Mouse (Mus musculus) forebrain, embryonic 16.5 days (tissue): Measurements from ENCODE around the gene Cfap99. TPM values are rescaled to one million over a fixed set of nuclear protein-coding genes. Genes with fewer than 3 reads are reported as not detected.

Source experiments
- ATAC-seq: fragments of 200-750 bp; cut with Nextera tagmentation; 2 replicates; pipeline ENCODE4 v1.8.0; 2017; ENCODE audit warnings: mild to moderate bottlenecking, moderate library complexity
- H3K27ac ChIP-seq: fragments of 300-500 bp; sonication (generic); 2 replicates; pipeline ENCODE4 v1.5.1; 2014; ENCODE audit warnings: low read length, control low read depth
- H3K27me3 ChIP-seq: fragments of 300-500 bp; sonication (generic); replicated peaks from 2 replicates; pipeline ENCODE4 v1.6.1; 2014; ENCODE audit warnings: low read length; ENCODE audit not compliant: control insufficient read depth, insufficient read depth
- H3K36me3 ChIP-seq: fragments of 300-500 bp; sonication (generic); 2 replicates; pipeline ENCODE4 v1.6.1; 2014; ENCODE audit not compliant: control insufficient read depth, insufficient read depth
- H3K4me1 ChIP-seq: fragments of 300-500 bp; sonication (generic); replicated peaks from 2 replicates; pipeline ENCODE4 v1.6.1; 2014; ENCODE audit warnings: low read length; ENCODE audit not compliant: control insufficient read depth, insufficient read depth
- H3K4me2 ChIP-seq: fragments of 300-500 bp; sonication (generic); 2 replicates; pipeline ENCODE4 v1.6.1; 2014; ENCODE audit warnings: mild to moderate bottlenecking, low read length, control low read depth
- H3K4me3 ChIP-seq: fragments of 300-500 bp; sonication (generic); replicated peaks from 2 replicates; pipeline ENCODE4 v1.5.1; 2014; ENCODE audit warnings: mild to moderate bottlenecking, low read length, control low read depth
- H3K9ac ChIP-seq: fragments of 300-500 bp; sonication (generic); replicated peaks from 2 replicates; pipeline ENCODE4 v1.6.1; 2014; ENCODE audit warnings: low read depth, low read length, control low read depth
- H3K9me3 ChIP-seq: fragments of 300-500 bp; sonication (generic); 2 replicates; pipeline ENCODE4 v1.6.1; 2016; ENCODE audit warnings: low read length; ENCODE audit not compliant: control insufficient read depth
- WGBS: fragments of 180-500 bp; shearing (Covaris S2); extraction: QIAGEN DNeasy Blood & Tissue Kit; methylation state at CpG from one replicate; pipeline ENCODE4 v1.1.7; 2014; 5-methylcytosine and 5-hydroxymethylcytosine counted together
- polyA plus RNA-seq: library from polyadenylated mRNA; unstranded; fragments of >200 nt; fragmentation: Nextera tagmentation; extraction: Ambion mirVana; gene quantifications from 2 replicates; pipeline ENCODE4 v1.2.1, GENCODE M21; 2015

Cfap99 gene
- 0.26 TPM in 1 of 2 replicates, not detected in the other for polyA plus RNA-seq

- Histone ChIP-seq H3K4me1 (peaks cover 13% of the 10 kb centered on the region), H3K4me2 (peak within 1 kb of the TSS; percentile 71), H3K27me3 (peaks cover 15% of the 10 kb centered on the region), H3K9me3 (no peaks in the 10 kb centered on the region), H3K4me3 (peak within 1 kb of the TSS; percentile 81), H3K36me3 (no peaks in the 10 kb centered on the region), H3K27ac (no peak within 1 kb of the TSS), H3K9ac (peak within 1 kb of the TSS; percentile 73)
- under 1% methylated on average over 80 of the region's 83 CpGs for WGBS
- ATAC-seq = peak; percentile 99
Observed at GRCm38 (mm10) chr5:34288154-34288716, at the start of gene Cfap99, which contains the start of gene Zfyve28. Gene Cfap99, plus strand, starts transcription at chr5:34288600. Gene Zfyve28, minus strand, starts transcription at chr5:34288449.

- no peak overlapping the region for H3K27ac ChIP-seq
- no peaks in the 10 kb centered on the region for H3K9me3 ChIP-seq
- H3K27me3 ChIP-seq = no peaks in the 10 kb centered on the region
- no peak for ATAC-seq
- H3K9ac ChIP-seq = no peak overlapping the region
- H3K4me2 ChIP-seq = no peak overlapping the region
- no peaks in the 10 kb centered on the region for H3K36me3 ChIP-seq
- 43% methylated on average over 15 of the region's 15 CpGs for WGBS
- H3K4me1 ChIP-seq = peaks cover 10% of the 10 kb centered on the region
- no peak overlapping the region for H3K4me3 ChIP-seq
Observed at GRCm38 (mm10) chr5:34242224-34242963, 46.0 kb upstream of the Cfap99 start.

- no peak overlapping the region for H3K4me3 ChIP-seq
- no peak for ATAC-seq
- H3K9ac ChIP-seq = no peak overlapping the region
- no peaks in the 10 kb centered on the region for H3K36me3 ChIP-seq
- 85% methylated on average over 5 of the region's 5 CpGs for WGBS
- no peaks in the 10 kb centered on the region for H3K9me3 ChIP-seq
- peaks cover 10% of the 10 kb centered on the region for H3K4me1 ChIP-seq
- H3K27ac ChIP-seq = no peak overlapping the region
- no peaks in the 10 kb centered on the region for H3K27me3 ChIP-seq
- H3K4me2 ChIP-seq = no peak overlapping the region
Observed at GRCm38 (mm10) chr5:34243062-34243461, 45.3 kb upstream of the Cfap99 start.

GRCm38 (mm10) chr5:34246443-34246842 is 42.0 kb upstream of the Cfap99 start:
- H3K4me1 ChIP-seq = peaks cover 16% of the 10 kb centered on the region
- H3K4me2 ChIP-seq = no peak overlapping the region
- no peak overlapping the region for H3K27ac ChIP-seq
- no peak for ATAC-seq
- H3K36me3 ChIP-seq = no peaks in the 10 kb centered on the region
- no peaks in the 10 kb centered on the region for H3K27me3 ChIP-seq
- 96% methylated on average over 3 of the region's 3 CpGs for WGBS
- no peaks in the 10 kb centered on the region for H3K9me3 ChIP-seq
- no peak overlapping the region for H3K9ac ChIP-seq
- H3K4me3 ChIP-seq = no peak overlapping the region

- Histone ChIP-seq H3K4me2 (no peak overlapping the region), H3K36me3 (no peaks in the 10 kb centered on the region), H3K4me1 (peaks cover 22% of the 10 kb centered on the region), H3K9ac (no peak overlapping the region), H3K9me3 (no peaks in the 10 kb centered on the region), H3K4me3 (no peak overlapping the region), H3K27ac (no peak overlapping the region), H3K27me3 (no peaks in the 10 kb centered on the region)
- WGBS = 87% methylated on average over 4 of the region's 4 CpGs
- no peak for ATAC-seq
Observed at GRCm38 (mm10) chr5:34249132-34249531, 39.3 kb upstream of the Cfap99 start.

- Histone ChIP-seq H3K9ac (no peak overlapping the region), H3K4me3 (no peak overlapping the region), H3K9me3 (no peaks in the 10 kb centered on the region), H3K36me3 (no peaks in the 10 kb centered on the region), H3K4me1 (peaks cover 22% of the 10 kb centered on the region), H3K4me2 (no peak overlapping the region), H3K27me3 (no peaks in the 10 kb centered on the region), H3K27ac (no peak overlapping the region)
- ATAC-seq = 0 out of 2 replicates have a peak, but pooled peaks have one; percentile 21
- WGBS = 75% methylated on average over 3 of the region's 3 CpGs
Observed at GRCm38 (mm10) chr5:34250090-34250489, 38.3 kb upstream of the Cfap99 start.

- H3K27ac ChIP-seq = peak overlapping the region; percentile 56; the same call in 1 of the 2 replicates
Observed at GRCm38 (mm10) chr5:34251794-34252193, 36.6 kb upstream of the Cfap99 start.

GRCm38 (mm10) chr5:34252307-34252966 is 36.0 kb upstream of the Cfap99 start:
- WGBS = under 1% methylated on average over 4 of the region's 4 CpGs
- Histone ChIP-seq H3K9me3 (no peaks in the 10 kb centered on the region), H3K9ac (no peak overlapping the region), H3K4me1 (peaks cover 22% of the 10 kb centered on the region), H3K36me3 (no peaks in the 10 kb centered on the region), H3K4me2 (no peak overlapping the region), H3K4me3 (no peak overlapping the region), H3K27ac (peak overlapping the region; percentile 13; the same call in 1 of the 2 replicates), H3K27me3 (no peaks in the 10 kb centered on the region)
- peak; percentile 89 for ATAC-seq

More at GRCm38 (mm10) chr5:34251794-34252193, 36.6 kb upstream of the Cfap99 start:
- peak; percentile 39 for ATAC-seq
- H3K4me3 ChIP-seq = no peak overlapping the region
- no peaks in the 10 kb centered on the region for H3K9me3 ChIP-seq
- no peaks in the 10 kb centered on the region for H3K36me3 ChIP-seq
- no peaks in the 10 kb centered on the region for H3K27me3 ChIP-seq
- H3K4me2 ChIP-seq = no peak overlapping the region
- WGBS = 13% methylated on average over 4 of the region's 4 CpGs
- peaks cover 22% of the 10 kb centered on the region for H3K4me1 ChIP-seq
- H3K9ac ChIP-seq = no peak overlapping the region

GRCm38 (mm10) chr5:34252967-34253519 is 35.4 kb upstream of the Cfap99 start:
- H3K27ac ChIP-seq = no peak overlapping the region; the same call in 1 of the 2 replicates
- no peak overlapping the region for H3K4me3 ChIP-seq
- 57% methylated on average over 4 of the region's 4 CpGs for WGBS

More at GRCm38 (mm10) chr5:34252967-34253519, 35.4 kb upstream of the Cfap99 start:
- no peaks in the 10 kb centered on the region for H3K36me3 ChIP-seq
- H3K27me3 ChIP-seq = no peaks in the 10 kb centered on the region
- H3K4me2 ChIP-seq = no peak overlapping the region
- no peak overlapping the region for H3K9ac ChIP-seq
- H3K9me3 ChIP-seq = no peaks in the 10 kb centered on the region
- H3K4me1 ChIP-seq = peaks cover 22% of the 10 kb centered on the region
- ATAC-seq = no peak
